Mouse (Mus musculus) olfactory bulb, adult 2 months (tissue): Measurements from ENCODE around the gene Hhex. TPM values are rescaled to one million over a fixed set of nuclear protein-coding genes. Genes with fewer than 3 reads are reported as not detected.

Source experiments
- H3K27ac ChIP-seq: fragments of 200-500 bp; 2 replicates; pipeline ENCODE4 v1.5.1; 2012; ENCODE audit warnings: low read depth, low read length; ENCODE audit not compliant: insufficient read depth
- H3K4me1 ChIP-seq: fragments of 200-500 bp; 2 replicates; pipeline ENCODE4 v1.6.1; 2012; ENCODE audit warnings: low read length; ENCODE audit not compliant: control insufficient read depth, insufficient read depth
- H3K4me3 ChIP-seq: fragments of 200-500 bp; 2 replicates; pipeline ENCODE4 v1.5.1; 2012; ENCODE audit warnings: mild to moderate bottlenecking, low read depth, low read length, moderate library complexity; ENCODE audit not compliant: insufficient read depth
- CTCF ChIP-seq: fragments of 200-500 bp; IDR thresholded peaks from 2 replicates; pipeline ENCODE4 v1.5.1; 2012; ENCODE audit warnings: low read depth, mild to moderate bottlenecking, low read length, moderate library complexity; ENCODE audit not compliant: insufficient read depth
- POLR2A ChIP-seq: fragments of 200-500 bp; IDR thresholded peaks from 2 replicates; pipeline ENCODE4 v1.6.1; 2012; ENCODE audit warnings: mild to moderate bottlenecking, low read depth, low read length, moderate library complexity; ENCODE audit not compliant: insufficient read depth
- WGBS: fragments of 180-500 bp; shearing (Covaris S2); methylation state at CpG from one replicate; pipeline ENCODE4 v1.1.7; 2018; 5-methylcytosine and 5-hydroxymethylcytosine counted together
- polyA plus RNA-seq: library from polyadenylated mRNA; stranded (reverse); fragments of >200 nt; gene quantifications from 2 replicates; pipeline ENCODE4 v1.2.4, GENCODE M21; 2012; ENCODE audit warnings: low replicate concordance; ENCODE audit not compliant: missing spikeins, insufficient read depth, insufficient read length

Gene Hhex
- polyA plus RNA-seq, 1 experiment, result not detected

- WGBS, result 17% methylated on average over 16 of the region's 16 CpGs
Observed at GRCm38 (mm10) chr19:37432868-37433570, 1.6 kb upstream of the Hhex start.

GRCm38 (mm10) chr19:37433895-37434262 lies 731 bp upstream of the Hhex start:
- Histone ChIP-seq H3K4me1 (peaks cover 12% of the 10 kb centered on the region; the same call in 1 of the 2 replicates), H3K27ac (no peak overlapping the region), H3K4me3 (no peak overlapping the region)
- 3% methylated on average over 14 of the region's 14 CpGs for WGBS
- no peak for TF ChIP-seq POLR2A
- TF ChIP-seq CTCF, result no peak

More at GRCm38 (mm10) chr19:37432868-37433570, 1.6 kb upstream of the Hhex start:
- Histone ChIP-seq H3K4me1 (peaks cover 12% of the 10 kb centered on the region; the same call in 1 of the 2 replicates), H3K4me3 (no peak overlapping the region), H3K27ac (no peak overlapping the region)
- no peak for TF ChIP-seq CTCF
- TF ChIP-seq POLR2A, result no peak

GRCm38 (mm10) chr19:37435041-37435852 lies 637 bp downstream of the Hhex start:
- Histone ChIP-seq H3K4me3 (peak overlapping the region; percentile 34), H3K27ac (no peak overlapping the region), H3K4me1 (peaks cover 12% of the 10 kb centered on the region; the same call in 1 of the 2 replicates)
- TF ChIP-seq POLR2A (no peak), CTCF (no peak)
- 2% methylated on average over 77 of the region's 77 CpGs for WGBS

- no peak overlapping the region for H3K4me3 ChIP-seq
- H3K27ac ChIP-seq, result no peak overlapping the region
- TF ChIP-seq POLR2A (no peak), CTCF (no peak)
- 9% methylated on average over 10 of the region's 10 CpGs for WGBS
- peaks cover 12% of the 10 kb centered on the region; the same call in 1 of the 2 replicates for H3K4me1 ChIP-seq
Observed at GRCm38 (mm10) chr19:37435853-37436174, 1.2 kb downstream of the Hhex start.

- Histone ChIP-seq H3K27ac (no peak overlapping the region), H3K4me3 (no peak overlapping the region), H3K4me1 (peaks cover 12% of the 10 kb centered on the region; the same call in 1 of the 2 replicates)
- 17% methylated on average over 28 of the region's 28 CpGs for WGBS
- TF ChIP-seq CTCF, result no peak
Observed at GRCm38 (mm10) chr19:37436514-37437288, 2.1 kb downstream of the Hhex start.

- Histone ChIP-seq H3K4me3 (no peak overlapping the region), H3K27ac (no peak overlapping the region), H3K4me1 (peaks cover 12% of the 10 kb centered on the region; the same call in 1 of the 2 replicates)
- 15% methylated on average over 14 of the region's 14 CpGs for WGBS
- TF ChIP-seq POLR2A, result no peak
- no peak for TF ChIP-seq CTCF
Observed at GRCm38 (mm10) chr19:37437289-37437606, 2.6 kb downstream of the Hhex start.

- no peak overlapping the region for H3K4me3 ChIP-seq
- H3K27ac ChIP-seq, result no peak overlapping the region
- 74% methylated on average over 4 of the region's 4 CpGs for WGBS
- no peak for TF ChIP-seq CTCF
- no peak for TF ChIP-seq POLR2A
- 0 out of 2 replicates have a peak, but pooled peaks cover under 1% of the 10 kb centered on the region for H3K4me1 ChIP-seq
Observed at GRCm38 (mm10) chr19:37440181-37440580, 5.6 kb downstream of the Hhex start.

GRCm38 (mm10) chr19:37440708-37441475 lies 6.3 kb downstream of the Hhex start:
- 68% methylated on average over 16 of the region's 16 CpGs for WGBS
- H3K4me1 ChIP-seq, result no peaks in the 10 kb centered on the region
- no peak overlapping the region for H3K4me3 ChIP-seq
- TF ChIP-seq CTCF (no peak), POLR2A (no peak)
- H3K27ac ChIP-seq, result no peak overlapping the region
